ENCODE assay signal across 9 mouse cellular contexts in genomic region chr14:61737504-61738040, GRCm38 (mm10).
DNase-seq lines count a peak whose midpoint lies in the region; TF ChIP-seq lines count a peak whose summit lies in the region.
"Had no signal": no experiment of that assay in that cellular context is flagged by ENCODE, and none has a peak within 500 bp of the region (broad histone marks: within the 10 kb centered on the region; RNA-seq: fewer than 3 reads in every experiment).

No protein-coding gene starts in this region.

- no peaks in the 10 kb centered on the region; the same call in 1 of the 2 replicates for H3K9me3 ChIP-seq in embryonic facial prominence, embryonic 10.5 days

- no peak for DNase-seq in spleen, adult 2 months (ENCODE audit: low read depth in 1 of 2, low spot score in 2 of 2)
- DNase-seq in spleen, adult 12 weeks (ENCODE audit: low spot score) = no peak
- no peak for DNase-seq in embryonic facial prominence, embryonic 10.5 days (ENCODE audit: low spot score)
- peak; percentile 7 to 29 for DNase-seq in heart, postnatal 36 days
- DNase-seq in naive thymus-derived CD4-positive, alpha-beta T cell, adult 2 months (ENCODE audit: low read depth) = peak; percentile 28
- DNase-seq in embryo, embryonic 10.5 days (ENCODE audit: low spot score) = no peak
- no peak for DNase-seq in T-cell, adult 2 months (ENCODE audit: low spot score)
- DNase-seq in right cerebral cortex, postnatal 14 days = no peak
- DNase-seq: gastrocnemius, postnatal 10 days had no signal

- 71% methylated on average over 6 of the region's 6 CpGs for WGBS in spleen, adult 2 months
- 75% methylated on average over 6 of the region's 6 CpGs for WGBS in embryonic facial prominence, embryonic 10.5 days

- no peak overlapping the region for H3K4me3 ChIP-seq in spleen, adult 2 months (ENCODE audit: extremely low read depth, insufficient read depth, insufficient read length)
- H3K4me3 ChIP-seq in embryonic facial prominence, embryonic 10.5 days = no peak overlapping the region

- no peak for TF ChIP-seq CTCF in spleen, adult 2 months (IDR thresholded peaks at IDR 0.05; ENCODE audit: extremely low read depth, insufficient read depth, insufficient read length, insufficient replicate concordance)

- TF ChIP-seq POLR2A in spleen, adult 2 months (IDR thresholded peaks at IDR 0.05; ENCODE audit: low read depth, low read length) = no peak

- no peaks in the 10 kb centered on the region for H3K27me3 ChIP-seq in spleen, adult 2 months (ENCODE audit: control insufficient read depth, insufficient read depth, low read length)
- H3K27me3 ChIP-seq in embryonic facial prominence, embryonic 10.5 days (replicated peaks; ENCODE audit: low read depth, poor library complexity, severe bottlenecking) = no peaks in the 10 kb centered on the region

- intact Hi-C loops in heart, postnatal 36 days (cut with DNase I) = loop anchor here (5.0 kb wide), 2 partner anchors 50 to 85 kb away; no protein-coding TSS in a partner anchor

- H3K4me1 ChIP-seq in spleen, adult 2 months (ENCODE audit: control insufficient read depth, insufficient read depth, insufficient read length) = peaks cover 8% of the 10 kb centered on the region; the same call in 1 of the 2 replicates
- peaks cover 28% of the 10 kb centered on the region for H3K4me1 ChIP-seq in embryonic facial prominence, embryonic 10.5 days

- no peaks in the 10 kb centered on the region for H3K36me3 ChIP-seq in spleen, adult 2 months (ENCODE audit: control insufficient read depth, insufficient read depth, low read length)
- no peaks in the 10 kb centered on the region for H3K36me3 ChIP-seq in embryonic facial prominence, embryonic 10.5 days (replicated peaks)

- H3K27ac ChIP-seq in spleen, adult 2 months (ENCODE audit: insufficient read depth, low read length) = peak overlapping the region; percentile 89
- H3K27ac ChIP-seq in embryonic facial prominence, embryonic 10.5 days (replicated peaks) = peak overlapping the region; percentile 76

Comparison
In these comparisons a context has a peak if more than half of its experiments do, and no peak if none do; other contexts are left out.
1. DNase-seq: peak in heart, postnatal 36 days (2 of 2) and naive thymus-derived CD4-positive, alpha-beta T cell, adult 2 months (single experiment); none in spleen, adult 2 months (0 of 2), spleen, adult 12 weeks (single experiment), embryonic facial prominence, embryonic 10.5 days (single experiment), embryo, embryonic 10.5 days (single experiment), T-cell, adult 2 months (single experiment) and right cerebral cortex, postnatal 14 days (single experiment).